Mouse (Mus musculus): Measurements from ENCODE around the gene Fam53a. TPM values are rescaled to one million over a fixed set of nuclear protein-coding genes. Genes with fewer than 3 reads are reported as not detected.

Gene Fam53a
- polyA plus RNA-seq, 1 experiment from 2014 or later: 74.4 TPM

- Histone ChIP-seq H3K4me3 (ENCODE audit: low read depth, low read length) (no peak overlapping the region), H3K9me3 (ENCODE audit: control insufficient read depth, low read length) (no peaks in the 10 kb centered on the region), H3K27ac (ENCODE audit: low read depth, low read length) (no peak overlapping the region), H3K27me3 (ENCODE audit: control insufficient read depth, insufficient read depth, low read length) (no peaks in the 10 kb centered on the region), H3K4me2 (ENCODE audit: low read depth, low read length, severe bottlenecking) (no peak overlapping the region), H3K36me3 (ENCODE audit: control insufficient read depth, insufficient read depth, low read length) (no peaks in the 10 kb centered on the region), H3K4me1 (replicated peaks; ENCODE audit: control insufficient read depth, insufficient read depth, low read length) (no peaks in the 10 kb centered on the region; the same call in 1 of the 2 replicates), H3K9ac (ENCODE audit: low read length) (no peak overlapping the region)
- 83% methylated on average over 3 of the region's 3 CpGs for WGBS
- DNase-seq (ENCODE audit: low spot score) (no peak), ATAC-seq (replicated peaks; ENCODE audit: low FRiP score) (no peak)
These were observed 5.7 kb downstream of the Fam53a start for GRCm38 (mm10) chr5:33623766-33624165.

- Histone ChIP-seq H3K4me3 (ENCODE audit: low read depth, low read length) (no peak overlapping the region), H3K27ac (ENCODE audit: low read depth, low read length) (no peak overlapping the region), H3K9me3 (ENCODE audit: control insufficient read depth, low read length) (no peaks in the 10 kb centered on the region), H3K4me2 (ENCODE audit: low read depth, low read length, severe bottlenecking) (no peak overlapping the region), H3K27me3 (ENCODE audit: control insufficient read depth, insufficient read depth, low read length) (no peaks in the 10 kb centered on the region), H3K4me1 (replicated peaks; ENCODE audit: control insufficient read depth, insufficient read depth, low read length) (no peaks in the 10 kb centered on the region), H3K9ac (ENCODE audit: low read length) (no peak overlapping the region), H3K36me3 (ENCODE audit: control insufficient read depth, insufficient read depth, low read length) (no peaks in the 10 kb centered on the region)
- WGBS: 91% methylated on average over 2 of the region's 2 CpGs
- DNase-seq (ENCODE audit: low spot score): no peak
- no peak for ATAC-seq (replicated peaks; ENCODE audit: low FRiP score)
These were observed 6.8 kb downstream of the Fam53a start for GRCm38 (mm10) chr5:33622671-33623070.

- WGBS: 95% methylated on average over 6 of the region's 6 CpGs
- H3K9ac ChIP-seq (ENCODE audit: low read length): no peak overlapping the region
These were observed 15.0 kb downstream of the Fam53a start for GRCm38 (mm10) chr5:33614391-33614790.

GRCm38 (mm10) chr5:33611795-33612194 lies 17.6 kb downstream of the Fam53a start:
- ATAC-seq (replicated peaks; ENCODE audit: low FRiP score) (no peak), DNase-seq (ENCODE audit: low spot score) (no peak)
- 91% methylated on average over 1 of the region's 1 CpGs for WGBS
- peaks cover 9% of the 10 kb centered on the region; the same call in 1 of the 2 replicates for H3K36me3 ChIP-seq (ENCODE audit: control insufficient read depth, insufficient read depth, low read length)
- no peak overlapping the region for H3K4me2 ChIP-seq (ENCODE audit: low read depth, low read length, severe bottlenecking)
- no peak overlapping the region for H3K27ac ChIP-seq (ENCODE audit: low read depth, low read length)
- H3K4me3 ChIP-seq (ENCODE audit: low read depth, low read length): no peak overlapping the region
- no peaks in the 10 kb centered on the region for H3K9me3 ChIP-seq (ENCODE audit: control insufficient read depth, low read length)
- no peak overlapping the region for H3K9ac ChIP-seq (ENCODE audit: low read length)
- no peaks in the 10 kb centered on the region for H3K27me3 ChIP-seq (ENCODE audit: control insufficient read depth, insufficient read depth, low read length)
- H3K4me1 ChIP-seq (replicated peaks; ENCODE audit: control insufficient read depth, insufficient read depth, low read length): no peaks in the 10 kb centered on the region

More at GRCm38 (mm10) chr5:33614391-33614790, 15.0 kb downstream of the Fam53a start:
- H3K27me3 ChIP-seq (ENCODE audit: control insufficient read depth, insufficient read depth, low read length): no peaks in the 10 kb centered on the region
- no peaks in the 10 kb centered on the region for H3K9me3 ChIP-seq (ENCODE audit: control insufficient read depth, low read length)
- no peak overlapping the region for H3K4me2 ChIP-seq (ENCODE audit: low read depth, low read length, severe bottlenecking)
- peaks cover 3% of the 10 kb centered on the region; the same call in 1 of the 2 replicates for H3K36me3 ChIP-seq (ENCODE audit: control insufficient read depth, insufficient read depth, low read length)
- no peaks in the 10 kb centered on the region for H3K4me1 ChIP-seq (replicated peaks; ENCODE audit: control insufficient read depth, insufficient read depth, low read length)
- DNase-seq (ENCODE audit: low spot score): no peak
- no peak overlapping the region for H3K4me3 ChIP-seq (ENCODE audit: low read depth, low read length)
- no peak overlapping the region for H3K27ac ChIP-seq (ENCODE audit: low read depth, low read length)
- no peak for ATAC-seq (replicated peaks; ENCODE audit: low FRiP score)

GRCm38 (mm10) chr5:33609226-33609625 lies 20.2 kb downstream of the Fam53a start:
- Histone ChIP-seq H3K36me3 (ENCODE audit: control insufficient read depth, insufficient read depth, low read length) (peaks cover 9% of the 10 kb centered on the region; the same call in 1 of the 2 replicates), H3K4me2 (ENCODE audit: low read depth, low read length, severe bottlenecking) (no peak overlapping the region), H3K27ac (ENCODE audit: low read depth, low read length) (no peak overlapping the region), H3K27me3 (ENCODE audit: control insufficient read depth, insufficient read depth, low read length) (no peaks in the 10 kb centered on the region), H3K4me1 (replicated peaks; ENCODE audit: control insufficient read depth, insufficient read depth, low read length) (no peaks in the 10 kb centered on the region), H3K9me3 (ENCODE audit: control insufficient read depth, low read length) (no peaks in the 10 kb centered on the region), H3K9ac (ENCODE audit: low read length) (no peak overlapping the region), H3K4me3 (ENCODE audit: low read depth, low read length) (no peak overlapping the region)
- no peak for ATAC-seq (replicated peaks; ENCODE audit: low FRiP score)
- DNase-seq (ENCODE audit: low spot score): no peak
- 77% methylated on average over 1 of the region's 1 CpGs for WGBS

- no peaks in the 10 kb centered on the region for H3K4me1 ChIP-seq (replicated peaks; ENCODE audit: control insufficient read depth, insufficient read depth, low read length)
These were observed 22.0 kb downstream of the Fam53a start for GRCm38 (mm10) chr5:33607434-33607833.

GRCm38 (mm10) chr5:33606631-33607030 lies 22.8 kb downstream of the Fam53a start:
- Histone ChIP-seq H3K4me3 (ENCODE audit: low read depth, low read length) (no peak overlapping the region), H3K4me2 (ENCODE audit: low read depth, low read length, severe bottlenecking) (no peak overlapping the region), H3K9ac (ENCODE audit: low read length) (no peak overlapping the region), H3K36me3 (ENCODE audit: control insufficient read depth, insufficient read depth, low read length) (peaks cover 9% of the 10 kb centered on the region; the same call in 1 of the 2 replicates), H3K9me3 (ENCODE audit: control insufficient read depth, low read length) (no peaks in the 10 kb centered on the region), H3K4me1 (replicated peaks; ENCODE audit: control insufficient read depth, insufficient read depth, low read length) (no peaks in the 10 kb centered on the region), H3K27ac (ENCODE audit: low read depth, low read length) (no peak overlapping the region), H3K27me3 (ENCODE audit: control insufficient read depth, insufficient read depth, low read length) (no peaks in the 10 kb centered on the region)
- DNase-seq (ENCODE audit: low spot score) (no peak), ATAC-seq (replicated peaks; ENCODE audit: low FRiP score) (no peak)
- 87% methylated on average over 7 of the region's 7 CpGs for whole genome bisulfite sequencing

More at GRCm38 (mm10) chr5:33607434-33607833, 22.0 kb downstream of the Fam53a start:
- no peak for DNase-seq (ENCODE audit: low spot score)
- Histone ChIP-seq H3K27me3 (ENCODE audit: control insufficient read depth, insufficient read depth, low read length) (no peaks in the 10 kb centered on the region), H3K4me2 (ENCODE audit: low read depth, low read length, severe bottlenecking) (no peak overlapping the region), H3K9ac (ENCODE audit: low read length) (no peak overlapping the region), H3K27ac (ENCODE audit: low read depth, low read length) (no peak overlapping the region), H3K4me3 (ENCODE audit: low read depth, low read length) (no peak overlapping the region), H3K36me3 (ENCODE audit: control insufficient read depth, insufficient read depth, low read length) (peaks cover 9% of the 10 kb centered on the region; the same call in 1 of the 2 replicates), H3K9me3 (ENCODE audit: control insufficient read depth, low read length) (no peaks in the 10 kb centered on the region)
- no peak for ATAC-seq (replicated peaks; ENCODE audit: low FRiP score)
- WGBS: 93% methylated on average over 15 of the region's 15 CpGs

GRCm38 (mm10) chr5:33605314-33605713 lies 24.1 kb downstream of the Fam53a start:
- ATAC-seq (replicated peaks; ENCODE audit: low FRiP score): no peak
- H3K36me3 ChIP-seq (ENCODE audit: control insufficient read depth, insufficient read depth, low read length): peaks cover 9% of the 10 kb centered on the region; the same call in 1 of the 2 replicates
- H3K27me3 ChIP-seq (ENCODE audit: control insufficient read depth, insufficient read depth, low read length): no peaks in the 10 kb centered on the region
- no peak for DNase-seq (ENCODE audit: low spot score)
- H3K27ac ChIP-seq (ENCODE audit: low read depth, low read length): no peak overlapping the region
- H3K4me2 ChIP-seq (ENCODE audit: low read depth, low read length, severe bottlenecking): no peak overlapping the region
- WGBS: 91% methylated on average over 5 of the region's 5 CpGs
- no peaks in the 10 kb centered on the region for H3K4me1 ChIP-seq (replicated peaks; ENCODE audit: control insufficient read depth, insufficient read depth, low read length)
- H3K9ac ChIP-seq (ENCODE audit: low read length): no peak overlapping the region
- H3K4me3 ChIP-seq (ENCODE audit: low read depth, low read length): no peak overlapping the region
- no peaks in the 10 kb centered on the region for H3K9me3 ChIP-seq (ENCODE audit: control insufficient read depth, low read length)

- Histone ChIP-seq H3K27ac (ENCODE audit: low read depth, low read length) (no peak overlapping the region), H3K9ac (ENCODE audit: low read length) (no peak overlapping the region), H3K36me3 (ENCODE audit: control insufficient read depth, insufficient read depth, low read length) (no peaks in the 10 kb centered on the region), H3K4me2 (ENCODE audit: low read depth, low read length, severe bottlenecking) (no peak overlapping the region), H3K4me1 (replicated peaks; ENCODE audit: control insufficient read depth, insufficient read depth, low read length) (no peaks in the 10 kb centered on the region), H3K4me3 (ENCODE audit: low read depth, low read length) (no peak overlapping the region), H3K27me3 (ENCODE audit: control insufficient read depth, insufficient read depth, low read length) (0 out of 2 replicates have a peak, but pooled peaks cover 2% of the 10 kb centered on the region), H3K9me3 (ENCODE audit: control insufficient read depth, low read length) (no peaks in the 10 kb centered on the region)
- 38% methylated on average over 2 of the region's 2 CpGs for WGBS
- ATAC-seq (replicated peaks; ENCODE audit: low FRiP score) (no peak), DNase-seq (ENCODE audit: low spot score) (peak; percentile 68)
These were observed 35.8 kb downstream of the Fam53a start for GRCm38 (mm10) chr5:33593620-33594019.

All from forebrain, embryonic 11.5 days (tissue).